Mouse (Mus musculus) heart, adult 2 months (tissue): ENCODE measurements at regions not wholly inside any gene's neighbourhood (a gene's known extent, or its start where the extent isn't known, plus 50 kb on each side); places are given as distances from the start of the nearest gene placed in this dataset.

ENCODE experiments used
- CTCF ChIP-seq: fragments of 200-600 bp; IDR thresholded peaks from 2 replicates; pipeline ENCODE4 v1.8.1; 2022; ENCODE audit warnings: antibody characterized with exemption, mild to moderate bottlenecking, moderate library complexity
- POLR2A ChIP-seq: fragments of 200-500 bp; IDR thresholded peaks from 2 replicates; pipeline ENCODE4 v1.6.1; 2011; ENCODE audit warnings: mild to moderate bottlenecking, low read depth, low read length, control low read depth; ENCODE audit not compliant: insufficient read depth

GRCm38 (mm10) chr15:45453797-45454196 lies 5319.6 kb downstream of the 9330182O14Rik start:
- TF ChIP-seq CTCF (no peak), POLR2A (no peak)
